Mouse (Mus musculus): ENCODE measurements around the gene Fbxl15.

DNA sequence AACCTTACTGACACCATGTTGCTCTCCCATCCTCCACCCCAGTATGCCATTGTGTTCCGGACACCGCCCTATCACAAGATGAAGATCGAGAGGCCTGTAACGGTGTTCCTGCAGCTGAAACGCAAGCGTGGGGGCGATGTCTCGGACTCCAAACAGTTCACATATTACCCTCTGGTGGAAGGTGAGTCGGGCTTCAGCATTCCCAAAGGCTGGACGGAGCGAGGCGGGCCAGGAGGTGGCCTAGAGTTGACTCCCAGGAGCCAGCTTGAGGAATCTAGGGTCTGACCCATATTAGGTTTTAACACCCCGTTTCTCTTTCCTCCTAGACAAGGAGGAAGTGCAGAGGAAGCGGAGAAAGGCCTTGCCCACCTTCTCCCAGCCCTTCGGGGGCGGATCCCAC is 19.7 kb upstream of the Fbxl15 start:
- TF ChIP-seq CTCF (IDR thresholded peaks at IDR 0.05; ENCODE audit: insufficient read depth, low read depth, low read length) (no peak), POLR2A (IDR thresholded peaks at IDR 0.05; ENCODE audit: insufficient read depth, low read depth, low read length) (no peak)

Data from olfactory bulb, adult 2 months (tissue).